Mouse (Mus musculus): ENCODE data around the gene Spata13. TPM values are rescaled to one million over a fixed set of nuclear protein-coding genes. Genes with fewer than 3 reads are reported as not detected.
A peak's percentile ranks its signal among the peaks of the same experiment; 100 is the strongest.

Gene Spata13
- total and polyA plus RNA-seq, 2 experiments from 2014 or later = 16.5 to 34.1 TPM

DNA sequence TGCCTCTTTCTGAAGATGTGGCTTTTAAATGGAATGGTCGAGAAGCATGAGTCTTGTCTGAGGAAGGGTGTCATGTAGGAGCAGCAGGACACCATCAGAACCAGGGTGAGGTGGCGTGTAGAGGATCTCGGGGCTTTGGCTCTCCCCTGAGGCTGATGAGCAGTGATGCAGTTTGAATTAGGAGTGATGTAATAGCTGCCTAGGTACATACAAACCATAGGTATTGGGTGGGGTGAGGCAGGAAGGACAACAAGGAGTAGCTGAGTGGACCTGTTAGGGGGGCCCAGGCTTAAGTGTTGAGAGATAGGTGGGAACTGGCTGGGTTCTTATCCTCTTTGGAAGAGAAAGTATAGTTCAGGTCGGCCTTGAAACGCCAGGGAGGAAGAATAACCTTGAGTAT, 106.7 kb downstream of the Spata13 start:
- peaks cover 23% of the 10 kb centered on the region for H3K4me1 ChIP-seq (ENCODE audit: insufficient read depth, low read length)
- TF ChIP-seq CTCF (IDR thresholded peaks at IDR 0.05; ENCODE audit: low read depth) = no peak
- H3K36me3 ChIP-seq (ENCODE audit: insufficient read depth, low read length) = no peaks in the 10 kb centered on the region
- peak overlapping the region; percentile 54; the same call in 1 of the 2 replicates for H3K27ac ChIP-seq
- no peak overlapping the region for H3K4me2 ChIP-seq (ENCODE audit: low read depth, low read length)
- no peak overlapping the region for H3K9ac ChIP-seq (replicated peaks; ENCODE audit: low read length)
- no peak overlapping the region for H3K4me3 ChIP-seq (ENCODE audit: low read length)
- no peaks in the 10 kb centered on the region for H3K27me3 ChIP-seq (ENCODE audit: insufficient read depth, low read length)
- DNase-seq (ENCODE audit: low spot score) (no peak), ATAC-seq (no peak)
- H3K9me3 ChIP-seq (ENCODE audit: low read length) = no peaks in the 10 kb centered on the region
- WGBS = 80% methylated on average over 5 of the region's 5 CpGs

DNA sequence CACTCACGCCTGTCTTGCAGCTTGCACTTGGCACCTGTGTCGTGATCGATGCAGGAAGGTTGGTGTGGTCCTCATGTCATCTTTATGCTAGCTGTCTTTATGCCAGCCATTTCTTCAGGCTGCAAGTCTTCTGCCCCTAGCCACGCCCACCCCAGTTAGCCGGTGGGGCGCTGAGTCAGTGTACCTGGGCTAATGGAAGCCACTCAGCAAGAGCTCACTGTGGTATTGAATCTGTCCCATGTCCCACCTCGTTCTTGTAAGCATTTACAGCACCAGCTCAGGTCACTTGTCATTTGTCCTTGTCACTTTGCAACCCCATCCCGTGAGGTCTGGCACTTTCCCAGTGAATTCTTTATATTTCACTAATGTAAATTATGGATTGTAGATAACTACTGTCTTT, 107.2 kb downstream of the Spata13 start:
- Histone ChIP-seq H3K4me1 (ENCODE audit: insufficient read depth, low read length) (peaks cover 23% of the 10 kb centered on the region), H3K27ac (peak overlapping the region; percentile 54; the same call in 1 of the 2 replicates), H3K9me3 (ENCODE audit: low read length) (no peaks in the 10 kb centered on the region), H3K4me2 (ENCODE audit: low read depth, low read length) (no peak overlapping the region), H3K27me3 (ENCODE audit: insufficient read depth, low read length) (no peaks in the 10 kb centered on the region), H3K4me3 (ENCODE audit: low read length) (no peak overlapping the region), H3K36me3 (ENCODE audit: insufficient read depth, low read length) (no peaks in the 10 kb centered on the region), H3K9ac (replicated peaks; ENCODE audit: low read length) (no peak overlapping the region)
- 56% methylated on average over 8 of the region's 8 CpGs for WGBS
- TF ChIP-seq CTCF (IDR thresholded peaks at IDR 0.05; ENCODE audit: low read depth) = no peak
- DNase-seq (ENCODE audit: low spot score) = no peak
- no peak for ATAC-seq

DNA sequence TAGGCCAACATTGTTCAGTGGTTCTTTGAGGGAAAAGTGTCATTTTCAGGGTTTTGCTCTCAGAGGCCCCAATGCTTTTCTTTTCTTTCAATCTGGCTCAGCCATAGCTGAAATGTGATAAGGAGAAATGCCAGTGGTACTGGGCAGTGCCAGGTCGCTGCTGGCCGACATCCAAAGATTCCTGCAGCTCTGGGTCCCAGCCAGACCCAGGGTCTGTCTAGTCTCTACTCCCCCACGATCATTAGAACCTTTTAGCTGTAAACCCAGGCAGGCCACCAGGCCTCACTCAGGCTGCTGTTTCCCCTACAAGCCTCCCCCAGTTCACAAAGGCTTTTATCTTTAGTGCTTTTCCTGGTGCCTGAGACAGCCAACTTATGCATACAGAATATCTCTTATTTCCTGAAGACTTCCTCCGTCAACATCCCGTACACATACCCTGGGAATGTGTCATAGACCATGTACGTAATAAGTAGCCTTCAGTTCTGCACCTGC, 107.7 kb downstream of the Spata13 start:
- 47% methylated on average over 6 of the region's 6 CpGs for WGBS
- H3K27ac ChIP-seq = peak overlapping the region; percentile 54; the same call in 1 of the 2 replicates
- H3K9ac ChIP-seq (replicated peaks; ENCODE audit: low read length) = no peak overlapping the region
- H3K27me3 ChIP-seq (ENCODE audit: insufficient read depth, low read length) = no peaks in the 10 kb centered on the region
- H3K4me2 ChIP-seq (ENCODE audit: low read depth, low read length) = no peak overlapping the region
- no peak overlapping the region for H3K4me3 ChIP-seq (ENCODE audit: low read length)
- H3K4me1 ChIP-seq (ENCODE audit: insufficient read depth, low read length) = peaks cover 23% of the 10 kb centered on the region
- ATAC-seq = no peak
- no peaks in the 10 kb centered on the region for H3K9me3 ChIP-seq (ENCODE audit: low read length)
- DNase-seq (ENCODE audit: low spot score) = peak; percentile 67
- H3K36me3 ChIP-seq (ENCODE audit: insufficient read depth, low read length) = no peaks in the 10 kb centered on the region
- no peak for TF ChIP-seq CTCF (IDR thresholded peaks at IDR 0.05; ENCODE audit: low read depth)

DNA sequence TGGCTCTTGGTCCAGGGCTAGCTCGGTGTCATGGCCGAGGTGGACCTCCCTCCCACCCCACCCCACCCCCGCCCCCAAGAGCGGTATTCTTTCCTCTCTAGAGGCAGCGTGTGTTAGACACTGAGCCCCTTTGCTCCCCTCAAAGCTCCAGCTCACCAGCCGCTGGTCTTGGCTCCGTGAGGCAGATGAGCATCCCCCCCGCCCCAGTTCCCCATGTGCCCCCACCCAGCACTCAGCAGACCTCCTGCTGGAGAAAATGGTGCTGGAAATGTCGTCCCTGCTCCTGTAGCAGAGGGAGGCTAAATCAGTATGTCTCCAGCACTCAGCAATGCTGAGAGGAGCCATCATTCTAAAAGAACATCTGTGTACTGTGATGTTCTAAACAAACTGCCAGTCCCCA, 109.9 kb downstream of the Spata13 start:
- Histone ChIP-seq H3K27me3 (ENCODE audit: insufficient read depth, low read length) (no peaks in the 10 kb centered on the region), H3K4me2 (ENCODE audit: low read depth, low read length) (no peak overlapping the region), H3K27ac (no peak overlapping the region), H3K4me3 (ENCODE audit: low read length) (no peak overlapping the region), H3K9ac (replicated peaks; ENCODE audit: low read length) (no peak overlapping the region), H3K4me1 (ENCODE audit: insufficient read depth, low read length) (peaks cover 16% of the 10 kb centered on the region), H3K36me3 (ENCODE audit: insufficient read depth, low read length) (peaks cover 5% of the 10 kb centered on the region; the same call in 1 of the 2 replicates), H3K9me3 (ENCODE audit: low read length) (no peaks in the 10 kb centered on the region)
- ATAC-seq (no peak), DNase-seq (ENCODE audit: low spot score) (no peak)
- no peak for TF ChIP-seq CTCF (IDR thresholded peaks at IDR 0.05; ENCODE audit: low read depth)
- 78% methylated on average over 9 of the region's 9 CpGs for WGBS

DNA sequence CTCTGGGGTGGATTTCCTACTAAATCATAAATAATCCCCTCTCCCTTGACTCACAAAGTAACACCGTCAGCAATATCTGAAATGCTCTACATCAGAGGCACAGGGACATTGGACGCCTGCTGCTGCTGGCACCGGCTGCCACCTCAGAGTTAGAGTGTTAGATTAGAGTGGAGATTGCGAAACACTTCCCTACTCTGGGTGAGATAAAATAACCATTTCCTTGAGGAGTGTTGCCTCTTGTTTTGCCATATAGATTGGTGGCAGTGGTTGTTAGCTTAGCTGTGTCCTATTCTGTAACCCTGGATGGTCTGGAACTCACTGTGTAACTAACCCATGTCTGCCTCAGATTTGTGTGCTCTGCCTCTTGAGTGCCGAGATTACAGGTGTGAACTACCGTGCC, 111.4 kb downstream of the Spata13 start:
- no peak overlapping the region for H3K27ac ChIP-seq
- no peak overlapping the region for H3K9ac ChIP-seq (replicated peaks; ENCODE audit: low read length)
- H3K27me3 ChIP-seq (ENCODE audit: insufficient read depth, low read length) = no peaks in the 10 kb centered on the region
- ATAC-seq (no peak), DNase-seq (ENCODE audit: low spot score) (no peak)
- peaks cover 12% of the 10 kb centered on the region for H3K4me1 ChIP-seq (ENCODE audit: insufficient read depth, low read length)
- H3K9me3 ChIP-seq (ENCODE audit: low read length) = no peaks in the 10 kb centered on the region
- TF ChIP-seq CTCF (IDR thresholded peaks at IDR 0.05; ENCODE audit: low read depth) = no peak
- H3K4me2 ChIP-seq (ENCODE audit: low read depth, low read length) = no peak overlapping the region
- peaks cover 5% of the 10 kb centered on the region; the same call in 1 of the 2 replicates for H3K36me3 ChIP-seq (ENCODE audit: insufficient read depth, low read length)
- H3K4me3 ChIP-seq (ENCODE audit: low read length) = no peak overlapping the region
- WGBS = 75% methylated on average over 6 of the region's 6 CpGs

DNA sequence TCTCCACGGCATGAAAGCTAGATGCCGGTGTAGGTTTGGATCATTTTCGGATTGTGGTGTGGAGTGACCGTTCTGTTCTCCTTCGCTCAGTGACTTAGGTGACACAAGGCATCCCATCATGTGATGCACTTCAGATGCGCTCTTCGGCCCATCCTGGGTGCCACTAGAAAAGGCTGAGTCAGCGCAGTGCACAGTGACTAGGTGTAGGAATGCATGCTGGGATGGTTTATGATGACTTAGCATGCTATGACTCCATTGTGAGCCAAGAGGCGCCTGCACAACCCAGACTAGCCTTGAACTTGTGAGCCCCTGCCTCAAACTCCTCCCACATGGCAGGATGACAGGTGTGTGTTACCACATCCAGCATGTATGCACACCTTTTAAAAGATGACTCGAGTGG, 112.3 kb downstream of the Spata13 start:
- H3K27ac ChIP-seq = no peak overlapping the region
- TF ChIP-seq CTCF (IDR thresholded peaks at IDR 0.05; ENCODE audit: low read depth) = no peak
- 97% methylated on average over 10 of the region's 10 CpGs for WGBS
- H3K27me3 ChIP-seq (ENCODE audit: insufficient read depth, low read length) = no peaks in the 10 kb centered on the region
- H3K4me3 ChIP-seq (ENCODE audit: low read length) = no peak overlapping the region
- H3K36me3 ChIP-seq (ENCODE audit: insufficient read depth, low read length) = peaks cover 5% of the 10 kb centered on the region; the same call in 1 of the 2 replicates
- no peak overlapping the region for H3K4me2 ChIP-seq (ENCODE audit: low read depth, low read length)
- no peak for ATAC-seq
- no peak for DNase-seq (ENCODE audit: low spot score)
- no peaks in the 10 kb centered on the region for H3K9me3 ChIP-seq (ENCODE audit: low read length)
- H3K4me1 ChIP-seq (ENCODE audit: insufficient read depth, low read length) = peaks cover 7% of the 10 kb centered on the region
- H3K9ac ChIP-seq (replicated peaks; ENCODE audit: low read length) = no peak overlapping the region

DNA sequence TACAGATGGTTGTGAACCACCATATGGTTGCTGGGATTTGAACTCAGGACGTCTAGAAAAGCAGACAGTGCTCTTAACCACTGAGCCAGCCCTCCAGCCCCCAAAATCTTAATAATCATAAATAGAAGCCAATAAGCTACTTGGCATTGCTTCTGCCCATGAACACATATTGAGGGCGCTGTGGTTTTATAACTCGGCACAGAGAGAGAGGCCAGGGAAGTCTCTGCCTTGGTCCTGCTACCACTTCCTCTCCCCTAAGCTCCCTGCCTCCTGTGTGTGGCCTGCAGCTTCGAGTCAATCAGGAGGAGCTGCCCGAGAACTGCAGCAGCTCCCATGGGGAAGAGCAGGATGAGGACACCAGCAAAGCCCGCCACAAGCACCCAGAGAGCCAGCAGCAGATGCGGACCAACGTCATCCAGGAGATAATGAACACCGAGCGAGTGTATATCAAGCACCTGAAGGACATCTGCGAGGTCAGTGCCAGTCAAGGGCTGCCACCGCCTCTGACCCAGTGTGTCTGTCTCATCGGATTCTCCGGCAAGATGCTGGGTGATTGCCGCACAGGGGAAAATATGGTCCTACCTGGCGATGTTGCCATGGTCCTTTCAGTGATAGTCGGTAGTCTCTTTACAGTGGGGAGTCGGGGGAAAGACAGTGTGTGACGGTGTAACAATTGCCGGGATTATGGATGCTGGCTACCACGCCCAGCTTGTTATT, 113.5 kb downstream of the Spata13 start:
- Histone ChIP-seq H3K9me3 (ENCODE audit: low read length) (no peaks in the 10 kb centered on the region), H3K4me3 (ENCODE audit: low read length) (no peak overlapping the region), H3K27ac (no peak overlapping the region), H3K4me1 (ENCODE audit: insufficient read depth, low read length) (0 out of 2 replicates have a peak, but pooled peaks cover 2% of the 10 kb centered on the region), H3K36me3 (ENCODE audit: insufficient read depth, low read length) (peaks cover 5% of the 10 kb centered on the region; the same call in 1 of the 2 replicates), H3K4me2 (ENCODE audit: low read depth, low read length) (no peak overlapping the region), H3K9ac (replicated peaks; ENCODE audit: low read length) (no peak overlapping the region), H3K27me3 (ENCODE audit: insufficient read depth, low read length) (no peaks in the 10 kb centered on the region)
- 94% methylated on average over 21 of the region's 21 CpGs for WGBS
- DNase-seq (ENCODE audit: low spot score) (no peak), ATAC-seq (no peak)
- TF ChIP-seq CTCF (IDR thresholded peaks at IDR 0.05; ENCODE audit: low read depth) = no peak
